Mouse (Mus musculus): ENCODE results near the gene Rusc2.
A peak's percentile ranks its signal among the peaks of the same experiment; 100 is the strongest.

The Rusc2 gene

DNA sequence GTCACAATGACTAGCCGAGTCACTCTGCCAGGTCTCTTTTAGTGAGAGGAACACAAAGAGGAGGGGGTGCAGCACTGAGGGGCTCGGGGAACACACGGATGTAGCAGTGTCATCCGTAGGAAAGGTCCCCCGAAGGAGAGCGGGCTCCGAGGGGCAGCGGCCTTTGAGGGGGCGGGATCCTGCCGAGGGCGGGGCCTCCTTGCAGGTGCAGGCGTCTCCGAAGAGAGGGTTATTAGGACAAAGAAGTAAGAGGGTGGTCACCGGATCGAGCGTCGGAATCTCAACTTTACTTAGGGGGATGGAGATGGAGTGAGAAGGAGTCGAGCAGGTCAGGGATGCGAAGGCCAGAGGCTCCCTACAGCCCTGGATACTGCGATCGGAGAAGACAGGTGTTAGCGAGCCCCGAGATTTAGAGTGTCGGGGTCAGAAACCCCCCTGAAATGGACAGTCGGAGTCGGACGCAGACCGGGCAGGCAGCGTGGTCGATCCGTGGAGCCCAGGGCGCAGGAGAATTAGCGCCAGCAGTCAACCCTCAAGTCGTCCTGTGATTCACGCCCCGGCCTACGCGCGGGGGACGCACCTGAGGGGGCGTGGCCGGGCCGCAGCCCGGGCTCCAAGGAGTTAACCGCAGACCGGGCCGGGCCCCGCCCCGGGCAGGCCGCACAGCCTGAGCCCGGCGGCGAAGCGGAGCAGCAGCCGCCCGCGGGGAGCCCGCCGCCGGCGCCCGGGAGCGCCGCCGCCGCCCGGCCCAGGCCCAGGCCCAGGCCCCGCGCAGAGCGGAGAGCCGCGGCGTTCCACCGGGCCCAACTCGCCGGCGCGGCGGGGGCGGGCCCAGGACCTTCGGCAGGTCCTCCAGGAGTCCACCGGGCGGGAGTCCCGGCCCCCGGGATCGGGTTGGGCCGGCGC, 60.9 kb downstream of the Rusc2 start:
- DNase-seq (ENCODE audit: low read depth) = peak; percentile 59

DNA sequence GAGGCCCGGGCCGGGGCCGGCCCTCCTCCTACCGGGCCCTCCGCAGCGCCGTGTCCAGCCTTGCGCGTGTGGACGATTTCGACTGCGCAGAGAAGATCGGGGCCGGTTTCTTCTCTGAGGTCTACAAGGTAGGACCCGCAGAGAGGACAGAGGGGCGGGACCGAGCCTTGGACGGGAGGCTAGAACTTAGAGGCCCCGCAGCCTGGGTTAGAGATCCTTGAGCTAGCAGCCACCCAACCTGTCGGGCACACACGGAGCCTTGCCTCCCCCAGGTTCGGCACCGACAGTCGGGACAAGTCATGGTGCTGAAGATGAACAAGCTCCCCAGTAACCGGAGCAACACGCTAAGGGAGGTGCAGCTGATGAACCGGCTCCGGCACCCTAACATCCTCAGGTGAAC, 61.7 kb downstream of the Rusc2 start:
- no peak for DNase-seq (ENCODE audit: low read depth)

DNA sequence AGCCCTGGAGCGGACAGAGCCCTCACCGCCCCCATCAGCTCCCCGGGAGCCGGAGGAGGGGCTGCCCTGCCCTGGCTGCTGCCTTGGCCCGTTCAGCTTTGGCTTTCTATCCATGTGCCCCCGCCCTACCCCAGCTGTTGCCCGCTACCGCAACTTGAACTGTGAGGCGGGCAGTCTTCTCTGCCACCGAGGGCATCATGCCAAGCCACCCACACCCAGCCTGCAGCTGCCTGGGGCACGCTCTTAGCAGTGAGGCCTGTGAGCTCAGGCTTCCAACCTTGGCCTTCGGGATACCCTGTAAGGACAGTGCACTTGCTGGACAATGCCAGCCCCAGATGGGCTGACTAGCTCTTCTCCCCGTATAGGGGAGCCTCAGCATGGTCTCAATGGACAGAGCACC, 65.5 kb downstream of the Rusc2 start:
- DNase-seq (ENCODE audit: low read depth) = no peak

- DNase-seq (ENCODE audit: low read depth) = no peak
Measured at GRCm38 (mm10) chr4:43448554-43448953, 66.8 kb downstream of the Rusc2 start.

DNA sequence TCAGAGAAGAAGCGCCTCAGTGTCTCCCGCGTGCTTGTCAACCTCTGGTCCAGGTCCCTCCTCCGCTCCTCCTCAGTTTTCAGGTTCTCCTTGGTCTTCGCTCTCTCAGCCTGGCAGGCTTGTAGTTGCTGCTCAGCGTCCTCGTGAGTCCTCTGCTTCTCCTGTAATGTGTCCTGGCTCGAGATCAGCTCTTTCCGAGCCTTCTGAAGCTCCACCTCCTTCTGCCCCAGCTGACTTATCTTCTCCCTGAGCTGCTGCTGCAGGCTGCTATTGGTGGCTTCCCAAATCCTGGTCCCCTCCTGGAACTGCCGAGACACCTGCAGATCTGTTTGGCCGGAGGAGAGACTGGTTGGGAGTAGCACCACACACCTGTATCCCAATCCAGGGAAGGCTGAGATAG, 70.5 kb downstream of the Rusc2 start:
- DNase-seq (ENCODE audit: low read depth) = no peak

- no peak for DNase-seq (ENCODE audit: low read depth)
Measured at GRCm38 (mm10) chr4:43453413-43453812, 71.6 kb downstream of the Rusc2 start.

- DNase-seq (ENCODE audit: low read depth) = no peak
Measured at GRCm38 (mm10) chr4:43454041-43454836, 72.5 kb downstream of the Rusc2 start, which contains the start of gene Cd72. Gene Cd72 (minus strand): TSS chr4:43454628.

DNA sequence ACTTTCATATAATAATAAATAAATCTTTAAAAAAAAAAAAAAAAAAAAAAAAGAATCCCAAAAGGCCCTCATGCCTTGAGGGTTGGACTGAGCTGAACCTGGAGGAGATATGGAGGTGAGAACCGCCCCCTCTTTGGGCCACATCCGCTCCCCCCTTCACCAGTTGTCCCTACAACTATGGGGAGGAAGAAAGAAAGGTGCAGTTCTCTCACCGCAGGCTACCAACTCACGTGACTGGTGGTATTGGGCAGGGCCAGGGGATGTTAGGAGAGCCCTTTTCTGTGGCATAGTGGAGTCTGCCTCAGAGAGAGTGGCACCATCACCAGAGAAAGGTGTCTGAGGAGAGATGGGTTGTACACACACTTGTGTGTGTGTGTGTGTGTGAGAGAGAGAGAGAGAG, 74.7 kb downstream of the Rusc2 start:
- DNase-seq (ENCODE audit: low read depth) = no peak

DNA sequence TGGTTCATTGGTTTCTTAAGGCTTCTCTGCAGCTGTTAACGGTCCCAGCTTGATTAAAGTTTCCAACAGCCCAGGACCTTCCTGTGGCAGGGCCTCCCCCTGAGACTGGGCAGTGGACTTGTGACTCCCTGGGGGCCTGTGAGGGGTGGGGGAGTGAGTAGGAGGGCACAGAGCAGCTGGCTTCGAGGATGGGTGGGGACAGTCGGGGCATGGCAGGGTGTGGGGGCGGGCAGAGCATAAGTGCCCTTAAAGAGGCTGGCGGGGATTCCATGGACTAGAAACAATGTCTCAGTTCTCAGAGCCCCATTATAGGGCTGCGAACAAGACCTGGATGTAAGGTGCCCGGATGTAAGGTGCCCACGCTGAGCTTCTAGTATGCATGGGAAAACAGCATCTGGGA, 75.3 kb downstream of the Rusc2 start:
- DNase-seq (ENCODE audit: low read depth) = no peak

DNA sequence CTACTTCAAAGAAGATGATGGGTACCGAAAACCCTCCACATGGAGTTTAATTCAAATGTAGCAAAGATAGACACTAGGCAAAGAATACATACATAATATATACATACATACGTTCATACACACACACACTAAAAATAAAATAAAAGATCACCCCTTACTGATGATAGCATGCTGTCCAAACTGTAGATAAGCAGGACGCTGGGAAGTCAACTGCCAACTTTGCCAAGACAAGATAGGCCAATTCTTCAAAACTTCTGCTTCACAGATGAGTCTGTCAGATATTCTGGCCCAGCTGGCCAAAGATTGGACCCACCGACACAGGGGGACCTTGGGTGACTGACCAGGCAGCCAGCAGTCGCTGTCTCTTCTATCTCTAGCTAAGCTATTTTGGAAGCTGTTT, 81.3 kb downstream of the Rusc2 start:
- DNase-seq (ENCODE audit: low read depth) = no peak

DNA sequence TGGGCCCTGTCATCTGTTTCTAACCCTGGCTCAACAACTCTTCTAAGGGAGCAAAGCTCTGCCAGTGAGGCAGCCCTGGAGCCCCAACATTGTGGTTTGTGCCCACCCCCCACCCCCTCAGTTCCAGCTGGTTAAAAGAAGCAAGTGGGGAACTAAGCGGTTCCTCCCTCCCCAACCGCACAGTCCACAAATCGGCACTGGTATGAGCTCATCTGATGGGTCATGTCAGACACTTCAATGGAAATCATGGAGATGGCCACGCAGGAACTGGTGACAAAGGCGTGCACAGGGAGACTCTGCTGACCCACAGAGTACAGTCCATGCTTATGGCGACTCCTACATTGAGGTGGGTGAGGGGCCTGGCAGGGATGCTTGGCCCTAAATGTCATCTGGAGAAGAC, 84.2 kb downstream of the Rusc2 start:
- DNase-seq (ENCODE audit: low read depth) = no peak

GRCm38 (mm10) chr4:43466872-43467271, 85.1 kb downstream of the Rusc2 start:
- DNase-seq (ENCODE audit: low read depth) = no peak

GRCm38 (mm10) chr4:43470301-43470700, 88.5 kb downstream of the Rusc2 start:
- no peak for DNase-seq (ENCODE audit: low read depth)

DNA sequence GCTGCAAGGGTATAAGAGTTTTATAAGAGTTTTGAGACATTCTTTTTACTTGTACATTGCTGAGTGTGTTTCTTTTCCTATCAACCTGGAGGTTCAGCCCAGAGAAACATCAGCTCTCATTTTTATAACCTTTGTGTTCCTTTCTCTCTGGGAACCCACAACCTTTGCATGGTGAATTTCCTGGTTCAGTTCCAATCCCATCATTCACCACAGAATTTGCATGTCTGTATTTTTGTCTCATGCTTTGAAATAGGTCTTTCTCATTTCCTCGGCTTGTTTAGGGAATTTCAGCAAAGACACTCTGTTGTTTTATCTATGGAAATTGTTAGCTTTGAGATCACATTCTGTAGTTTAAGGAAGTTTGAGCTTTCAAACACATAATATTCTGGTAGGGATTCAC, 91.9 kb downstream of the Rusc2 start:
- DNase-seq (ENCODE audit: low read depth) = no peak

GRCm38 (mm10) chr4:43476604-43477003, 94.8 kb downstream of the Rusc2 start:
- DNase-seq (ENCODE audit: low read depth) = no peak

All from c-Kit-positive CD71-positive TER-119-negative erythroid progenitor cells, embryonic 14.5 days (primary cell).